ENCODE assay signal across 9 mouse cellular contexts in genomic region chr12:12581271-12582186, GRCm38 (mm10).
DNase-seq lines count a peak whose midpoint lies in the region; ATAC-seq and TF ChIP-seq lines count a peak whose summit lies in the region.
"Had no signal": no experiment of that assay in that cellular context is flagged by ENCODE, and none has a peak within 500 bp of the region (broad histone marks: within the 10 kb centered on the region; RNA-seq: fewer than 3 reads in every experiment).

No protein-coding gene starts in this region.

- intact Hi-C loops in gastrocnemius, adult 2 months (cut with DNase I): no loop called here

- H3K9me3 ChIP-seq in heart, postnatal 0 days (replicated peaks; ENCODE audit: control insufficient read depth, low read length): no peaks in the 10 kb centered on the region
- no peaks in the 10 kb centered on the region for H3K9me3 ChIP-seq in embryonic facial prominence, embryonic 15.5 days (replicated peaks)
- no peaks in the 10 kb centered on the region for H3K9me3 ChIP-seq in limb, embryonic 12.5 days

- no peak overlapping the region for H3K4me2 ChIP-seq in heart, postnatal 0 days (ENCODE audit: low read depth, low read length)
- H3K4me2 ChIP-seq in embryonic facial prominence, embryonic 15.5 days (replicated peaks): no peak overlapping the region
- peak overlapping the region; percentile 44 for H3K4me2 ChIP-seq in limb, embryonic 12.5 days

- no peak overlapping the region for H3K27ac ChIP-seq in heart, postnatal 0 days (ENCODE audit: low read depth)
- H3K27ac ChIP-seq in embryonic facial prominence, embryonic 15.5 days (replicated peaks): no peak overlapping the region
- H3K27ac ChIP-seq in limb, embryonic 12.5 days: peak overlapping the region; percentile 74
- H3K27ac ChIP-seq in gastrocnemius, adult 2 months: no peak overlapping the region

- peaks cover 10% of the 10 kb centered on the region for H3K4me1 ChIP-seq in heart, postnatal 0 days (ENCODE audit: control insufficient read depth, insufficient read depth)
- H3K4me1 ChIP-seq in embryonic facial prominence, embryonic 15.5 days: peaks cover 24% of the 10 kb centered on the region
- peaks cover 42% of the 10 kb centered on the region for H3K4me1 ChIP-seq in limb, embryonic 12.5 days (replicated peaks)

- WGBS in heart, postnatal 0 days: 40% methylated on average over 19 of the region's 19 CpGs
- 14% methylated on average over 19 of the region's 19 CpGs for WGBS in embryonic facial prominence, embryonic 15.5 days
- 4% methylated on average over 19 of the region's 19 CpGs for WGBS in limb, embryonic 12.5 days

- no peak overlapping the region for H3K9ac ChIP-seq in heart, postnatal 0 days (replicated peaks; ENCODE audit: low read depth, low read length)
- no peak overlapping the region for H3K9ac ChIP-seq in embryonic facial prominence, embryonic 15.5 days
- H3K9ac ChIP-seq in limb, embryonic 12.5 days (replicated peaks): no peak overlapping the region

- no peak for TF ChIP-seq EP300 in heart, postnatal 0 days (IDR thresholded peaks at IDR 0.05; ENCODE audit: low read depth)

- H3K27me3 ChIP-seq in heart, postnatal 0 days (ENCODE audit: control insufficient read depth, insufficient read depth, low read length): no peaks in the 10 kb centered on the region
- H3K27me3 ChIP-seq in embryonic facial prominence, embryonic 15.5 days: no peaks in the 10 kb centered on the region
- H3K27me3 ChIP-seq in limb, embryonic 12.5 days: no peaks in the 10 kb centered on the region

- ATAC-seq in heart, postnatal 0 days (ENCODE audit: insufficient read depth, low read depth): peak; percentile 47; the same call in 1 of the 2 replicates
- peak; percentile 77 for ATAC-seq in embryonic facial prominence, embryonic 15.5 days (ENCODE audit: insufficient number of reproducible peaks, low FRiP score, low TSS enrichment, low read depth)
- peak; percentile 89 for ATAC-seq in limb, embryonic 12.5 days (ENCODE audit: insufficient number of reproducible peaks, insufficient read depth, low FRiP score, low TSS enrichment, low read depth)
- no peak for ATAC-seq in cerebellum, adult (ENCODE audit: insufficient number of reproducible peaks, low FRiP score, low TSS enrichment)

- no peaks in the 10 kb centered on the region for H3K36me3 ChIP-seq in heart, postnatal 0 days (replicated peaks; ENCODE audit: control insufficient read depth, insufficient read depth, low read length)
- H3K36me3 ChIP-seq in embryonic facial prominence, embryonic 15.5 days: no peaks in the 10 kb centered on the region
- H3K36me3 ChIP-seq in limb, embryonic 12.5 days: no peaks in the 10 kb centered on the region

- no peak overlapping the region for H3K4me3 ChIP-seq in heart, postnatal 0 days (ENCODE audit: low read depth, low read length)
- H3K4me3 ChIP-seq in embryonic facial prominence, embryonic 15.5 days (replicated peaks): no peak overlapping the region
- no peak overlapping the region; the same call in 1 of the 2 replicates for H3K4me3 ChIP-seq in limb, embryonic 12.5 days (replicated peaks)
- H3K4me3 ChIP-seq in gastrocnemius, adult 2 months: no peak overlapping the region

- TF ChIP-seq CTCF in heart, postnatal 0 days (IDR thresholded peaks at IDR 0.05; ENCODE audit: low read depth): no peak
- no peak for TF ChIP-seq CTCF in gastrocnemius, adult 2 months (IDR thresholded peaks at IDR 0.05)

- DNase-seq in heart, postnatal 0 days (ENCODE audit: low spot score): no peak
- DNase-seq in heart, adult 8-10 months (ENCODE audit: low spot score): no peak
- peak; percentile 57 for DNase-seq in ES-CJ7 (ENCODE audit: low read depth, low spot score)
- no peak for DNase-seq in layer of hippocampus, adult 9-10 months (ENCODE audit: low spot score)
- DNase-seq in gastrocnemius, adult 2 months: no peak
- DNase-seq: gastrocnemius, postnatal 10 days had no signal
